Mouse (Mus musculus): ENCODE measurements around the gene Rufy1.
A peak's percentile ranks its signal among the peaks of the same experiment; 100 is the strongest.
"Not testable (repeated sequence)": the region's sequence is repeated elsewhere in the genome, so short reads cannot be mapped to it uniquely, and the experiment has no call there.

The Rufy1 gene

GRCm38 (mm10) chr11:50430277-50431133, at the start of gene Rufy1:
Gene Rufy1, minus strand, starts transcription at chr11:50431125.
- peak; percentile 84 for DNase-seq (ENCODE audit: inconsistent ontology term)

DNA sequence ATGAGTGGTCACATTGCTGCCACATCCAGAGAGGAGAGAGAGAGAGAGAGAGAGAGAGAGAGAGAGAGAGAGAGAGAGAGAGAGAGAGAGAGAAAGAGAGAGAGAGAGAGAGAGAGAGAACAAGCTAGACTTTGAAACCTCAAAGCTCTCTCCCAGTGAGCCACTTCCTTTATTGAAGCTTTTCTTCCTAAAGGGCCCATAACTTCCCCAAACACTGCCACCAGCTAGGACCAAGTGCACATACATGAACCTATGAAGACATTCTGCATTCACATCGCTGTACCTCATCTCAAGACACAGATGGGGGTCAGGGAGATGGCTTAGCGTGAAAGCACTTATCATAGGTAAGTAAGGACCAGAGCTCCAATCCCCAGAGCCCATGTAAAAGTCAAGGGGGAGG, 47.1 kb upstream of the Rufy1 start:
- no peak for DNase-seq (ENCODE audit: inconsistent ontology term)

DNA sequence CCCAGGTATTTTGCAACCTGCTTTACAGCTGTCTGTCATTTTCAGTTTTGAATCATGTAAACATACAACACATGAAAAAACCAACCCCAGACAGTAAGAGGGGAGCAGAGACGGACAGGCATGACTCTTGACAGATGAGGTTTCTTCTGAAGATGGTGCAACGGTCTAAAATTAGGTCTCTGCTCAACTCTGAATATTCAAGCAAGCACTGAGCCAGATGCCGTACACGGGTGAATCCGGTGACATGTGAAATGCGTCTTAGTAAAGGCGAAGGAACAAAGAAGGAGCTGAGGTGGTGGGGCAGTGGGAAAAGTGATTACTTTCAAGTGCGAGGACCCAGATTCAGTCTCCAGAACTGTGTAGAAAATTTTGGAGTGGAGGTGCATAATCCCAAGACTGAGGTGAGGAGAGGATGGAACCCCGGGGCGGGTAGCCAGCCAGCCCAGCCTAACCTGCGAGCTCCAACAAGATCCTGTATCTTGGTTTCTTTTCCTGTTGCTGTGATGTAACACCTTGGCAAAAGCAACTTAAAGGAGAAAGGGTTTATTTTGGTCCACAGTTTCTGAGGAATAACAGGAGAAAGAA, 46.7 kb upstream of the Rufy1 start:
- DNase-seq (ENCODE audit: inconsistent ontology term), result no peak

- DNase-seq (ENCODE audit: inconsistent ontology term), result no peak
These were observed 46.0 kb upstream of the Rufy1 start for GRCm38 (mm10) chr11:50476971-50477370.

- no peak for DNase-seq (ENCODE audit: inconsistent ontology term)
These were observed 43.0 kb upstream of the Rufy1 start for GRCm38 (mm10) chr11:50473933-50474332.

- no peak for DNase-seq (ENCODE audit: inconsistent ontology term)
These were observed 41.4 kb upstream of the Rufy1 start for GRCm38 (mm10) chr11:50472161-50472939.

- DNase-seq (ENCODE audit: inconsistent ontology term), result no peak
These were observed 30.6 kb upstream of the Rufy1 start for GRCm38 (mm10) chr11:50461481-50461880.

GRCm38 (mm10) chr11:50459250-50459649, 28.3 kb upstream of the Rufy1 start:
- peak; percentile 36 for DNase-seq (ENCODE audit: inconsistent ontology term)

- DNase-seq (ENCODE audit: inconsistent ontology term), result peak; percentile 25
These were observed 26.4 kb upstream of the Rufy1 start for GRCm38 (mm10) chr11:50457111-50457911.

- DNase-seq (ENCODE audit: inconsistent ontology term), result no peak
These were observed 25.5 kb upstream of the Rufy1 start for GRCm38 (mm10) chr11:50456455-50456854.

DNA sequence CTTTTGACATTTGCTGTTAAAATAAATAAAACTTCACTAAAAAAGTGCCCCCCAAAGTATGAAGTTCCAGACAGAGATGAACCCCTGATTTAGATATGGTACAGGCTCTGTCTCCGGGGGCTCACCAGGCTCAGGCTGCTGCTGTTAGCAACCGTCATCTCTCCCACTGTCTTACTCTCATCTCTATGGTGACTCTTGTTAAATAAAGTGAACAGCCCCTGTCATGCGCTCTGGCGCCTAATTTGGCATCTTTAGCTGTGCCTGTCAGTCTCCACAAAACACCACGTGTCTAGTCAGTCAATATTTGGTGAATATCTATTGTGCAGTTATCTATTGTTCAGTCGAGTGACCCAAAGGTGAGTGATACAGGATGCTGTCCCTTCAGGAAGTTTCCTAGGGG, 24.0 kb upstream of the Rufy1 start:
- DNase-seq (ENCODE audit: inconsistent ontology term), result no peak

DNA sequence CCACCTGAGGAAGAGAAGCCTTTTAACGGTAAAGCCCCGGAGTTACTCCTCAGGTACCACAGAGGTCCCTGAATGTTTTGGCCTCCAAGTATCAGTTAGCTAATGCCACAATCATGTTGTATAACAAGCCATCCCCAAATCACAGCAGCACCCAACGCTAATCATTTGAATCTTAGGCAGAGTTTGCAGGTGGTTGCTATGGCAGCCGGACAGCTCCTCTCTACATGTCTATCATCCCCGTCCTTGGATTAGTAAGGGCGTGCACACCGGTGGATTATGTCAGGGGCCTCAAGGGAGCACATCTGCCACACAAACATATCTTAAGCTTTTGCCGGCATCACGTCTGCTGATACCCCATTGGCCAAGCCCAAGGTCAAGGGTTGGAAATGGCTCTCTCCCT, 19.3 kb upstream of the Rufy1 start:
- DNase-seq (ENCODE audit: inconsistent ontology term), result no peak

- not testable (repeated sequence) for DNase-seq (ENCODE audit: inconsistent ontology term)
These were observed 17.2 kb upstream of the Rufy1 start for GRCm38 (mm10) chr11:50448163-50448562.

DNA sequence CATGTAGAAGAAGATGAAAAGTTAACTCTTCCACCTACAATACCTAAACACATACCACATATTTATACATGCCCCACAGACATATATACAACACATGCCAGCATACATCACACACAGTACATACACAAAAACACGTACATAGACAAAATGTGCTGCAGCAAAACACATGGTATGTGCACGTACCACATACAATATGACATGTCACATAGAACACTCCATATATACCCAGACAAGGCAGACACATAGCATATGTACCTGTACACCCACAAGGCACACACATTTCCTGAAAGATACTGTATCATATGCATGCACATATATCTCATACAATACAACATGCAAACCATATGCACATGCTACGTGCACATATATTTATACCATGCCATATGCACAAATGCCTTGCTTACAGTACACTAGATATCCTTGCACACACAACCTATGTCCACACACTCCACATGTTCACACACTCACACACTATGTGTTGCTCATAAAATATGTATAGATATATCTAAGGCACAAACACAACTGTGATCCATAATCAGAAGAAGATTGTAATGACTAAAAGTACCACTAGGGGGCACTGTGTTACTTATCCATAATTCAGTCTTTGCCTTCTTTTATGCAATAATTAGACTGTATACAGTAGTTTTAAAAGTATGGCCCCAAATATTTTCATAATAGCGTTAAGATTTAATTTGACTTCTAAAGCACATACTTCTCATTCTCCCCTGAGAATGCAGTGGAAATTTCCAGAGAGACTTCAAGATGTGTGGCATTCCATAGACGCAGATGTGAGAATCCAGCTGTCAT, 12.5 kb upstream of the Rufy1 start:
- peak; percentile 27 for DNase-seq (ENCODE audit: inconsistent ontology term)

- DNase-seq (ENCODE audit: inconsistent ontology term), result peak; percentile 69
These were observed 10.7 kb upstream of the Rufy1 start for GRCm38 (mm10) chr11:50441637-50442036.

DNA sequence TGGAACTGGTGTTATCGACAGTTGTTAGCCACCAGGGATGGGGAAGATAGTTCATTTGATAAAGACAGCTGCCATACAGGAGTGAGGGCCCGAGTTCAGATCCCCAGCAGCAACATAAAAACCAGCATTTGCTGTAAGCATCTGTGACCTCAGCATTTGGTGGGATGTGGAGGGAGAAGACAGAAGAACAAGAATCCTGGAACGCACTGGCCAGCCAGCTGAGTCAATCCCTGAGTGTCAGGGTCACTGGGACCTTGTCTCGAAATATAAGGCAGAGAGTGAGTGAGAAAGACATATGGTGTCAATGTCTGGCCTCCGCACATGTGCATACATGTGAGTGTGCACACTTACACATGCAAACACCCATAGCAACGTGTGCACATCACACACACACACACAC, 9.8 kb upstream of the Rufy1 start:
- DNase-seq (ENCODE audit: inconsistent ontology term), result no peak

DNA sequence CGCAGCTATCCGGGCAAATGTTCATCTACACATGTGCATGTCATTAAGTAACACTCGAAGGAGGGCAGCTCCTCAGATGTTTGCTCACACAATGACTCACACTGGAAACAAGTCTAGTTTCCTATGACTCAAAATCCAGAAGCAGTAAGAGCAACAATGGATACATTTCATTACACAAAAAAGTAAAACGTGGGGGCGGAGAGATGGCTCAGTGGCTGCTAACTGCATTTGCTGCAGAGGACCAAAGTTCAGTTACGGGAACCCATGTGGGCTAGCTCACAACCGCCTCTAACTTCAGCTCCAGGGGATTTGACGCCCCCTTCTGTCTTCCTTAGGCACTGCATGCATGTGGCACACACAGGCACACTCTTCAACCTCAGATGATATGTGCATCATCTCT, 8.9 kb upstream of the Rufy1 start:
- peak; percentile 66 for DNase-seq (ENCODE audit: inconsistent ontology term)

GRCm38 (mm10) chr11:50432896-50433295, 2.0 kb upstream of the Rufy1 start:
- DNase-seq (ENCODE audit: inconsistent ontology term), result peak; percentile 79

- peak; percentile 88 for DNase-seq (ENCODE audit: inconsistent ontology term)
These were observed 1.1 kb upstream of the Rufy1 start for GRCm38 (mm10) chr11:50432069-50432440.

DNA sequence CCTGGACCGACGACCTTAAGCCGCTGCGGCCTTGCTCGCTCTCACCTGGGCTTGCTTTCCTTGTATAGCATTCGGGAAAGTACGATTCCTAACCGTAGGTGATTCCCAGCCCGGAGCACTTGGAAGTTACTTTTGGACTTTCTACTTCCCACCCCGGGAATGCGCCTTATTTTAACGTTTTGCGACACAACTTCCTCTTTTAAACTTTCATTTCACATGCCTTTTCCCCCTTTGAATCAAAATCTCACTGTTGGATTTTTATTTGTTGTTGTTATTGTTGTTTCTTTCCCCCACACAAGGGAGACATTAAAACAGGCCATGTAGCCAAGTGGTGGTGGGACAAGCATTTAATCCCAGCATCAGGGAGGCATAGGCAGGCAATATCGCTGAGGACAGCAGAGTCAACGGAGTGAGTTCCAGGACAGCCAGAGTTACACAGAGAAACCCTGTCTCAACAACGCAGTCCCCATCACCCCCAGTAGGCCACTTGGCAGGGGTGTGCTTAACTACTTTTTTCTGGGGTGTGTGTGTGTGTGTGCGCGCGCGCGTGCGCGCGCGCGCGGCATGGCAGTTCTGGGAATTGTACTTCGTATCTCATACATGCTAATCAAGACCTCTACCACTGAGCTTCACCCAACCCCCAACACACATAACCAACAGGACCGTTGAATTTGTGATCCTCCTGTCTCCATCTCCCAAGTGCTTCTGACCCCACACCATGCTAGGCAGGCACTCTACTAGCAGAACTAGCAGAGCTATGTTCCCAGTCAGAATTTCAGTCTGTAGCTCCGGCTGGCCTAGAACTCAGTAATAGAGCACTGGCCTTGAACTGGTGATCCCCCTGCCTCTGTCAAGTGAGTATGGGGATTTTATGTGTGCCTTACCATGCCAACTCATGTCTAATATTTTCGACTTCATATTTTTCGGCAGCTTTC, 476 bp upstream of the Rufy1 start:
- DNase-seq (ENCODE audit: inconsistent ontology term), result no peak
